Mouse (Mus musculus) midbrain, embryonic 15.5 days (tissue): Measurements from ENCODE around the gene Pip5k1b. TPM values are rescaled to one million over a fixed set of nuclear protein-coding genes. Genes with fewer than 3 reads are reported as not detected.
A peak's percentile ranks its signal among the peaks of the same experiment; 100 is the strongest.
"Not testable (repeated sequence)": the region's sequence is repeated elsewhere in the genome, so short reads cannot be mapped to it uniquely, and the experiment has no call there.

Experiments used
- ATAC-seq: fragments of 200-750 bp; cut with Nextera tagmentation; replicated peaks from 2 replicates; pipeline ENCODE4 v1.8.0; 2017; ENCODE audit warnings: moderate TSS enrichment
- H3K27ac ChIP-seq: fragments of 300-500 bp; sonication (generic); 2 replicates; pipeline ENCODE4 v1.5.1; 2015; ENCODE audit warnings: mild to moderate bottlenecking, inconsistent platforms
- H3K27me3 ChIP-seq: fragments of 300-500 bp; sonication (generic); replicated peaks from 2 replicates; pipeline ENCODE4 v1.6.1; 2015; ENCODE audit warnings: inconsistent platforms
- H3K36me3 ChIP-seq: fragments of 300-500 bp; sonication (generic); replicated peaks from 2 replicates; pipeline ENCODE4 v1.6.1; 2015; ENCODE audit warnings: inconsistent platforms
- H3K4me1 ChIP-seq: fragments of 300-500 bp; sonication (generic); 2 replicates; pipeline ENCODE4 v1.6.1; 2015; ENCODE audit warnings: inconsistent platforms
- H3K4me2 ChIP-seq: fragments of 300-500 bp; sonication (generic); 2 replicates; pipeline ENCODE4 v1.6.1; 2015; ENCODE audit warnings: inconsistent platforms, mild to moderate bottlenecking, moderate library complexity
- H3K4me3 ChIP-seq: fragments of 300-500 bp; sonication (generic); 2 replicates; pipeline ENCODE4 v1.5.1; 2015; ENCODE audit warnings: mild to moderate bottlenecking, inconsistent platforms
- H3K9ac ChIP-seq: fragments of 300-500 bp; sonication (generic); 2 replicates; pipeline ENCODE4 v1.6.1; 2015; ENCODE audit warnings: mild to moderate bottlenecking, inconsistent platforms
- H3K9me3 ChIP-seq: fragments of 300-500 bp; sonication (generic); 2 replicates; pipeline ENCODE4 v1.6.1; 2016; ENCODE audit warnings: inconsistent platforms
- WGBS: fragments of 180-500 bp; shearing (Covaris S2); methylation state at CpG from one replicate; pipeline ENCODE4 v1.1.7; 2015; ENCODE audit warnings: mixed read lengths; 5-methylcytosine and 5-hydroxymethylcytosine counted together
- polyA plus RNA-seq: library from polyadenylated mRNA; unstranded; fragments of >200 nt; fragmentation: Nextera tagmentation; extraction: Ambion mirVana; gene quantifications from 2 replicates; pipeline ENCODE4 v1.2.1, GENCODE M21; 2015

Pip5k1b gene
- polyA plus RNA-seq, 1 experiment from 2014 or later, result 1.1 TPM

GRCm38 (mm10) chr19:24554911-24555465 is 684 bp downstream of the Pip5k1b start:
- Histone ChIP-seq H3K4me3 (peak overlapping the region; percentile 89), H3K9ac (peak overlapping the region; percentile 78; the same call in 1 of the 2 replicates), H3K9me3 (no peaks in the 10 kb centered on the region), H3K4me2 (peak overlapping the region; percentile 99), H3K4me1 (peaks cover 20% of the 10 kb centered on the region), H3K27me3 (peaks cover 10% of the 10 kb centered on the region; the same call in 1 of the 2 replicates), H3K27ac (no peak overlapping the region), H3K36me3 (no peaks in the 10 kb centered on the region)
- ATAC-seq, result peak; percentile 21; the same call in 1 of the 2 replicates
- under 1% methylated on average over 19 of the region's 19 CpGs for WGBS

GRCm38 (mm10) chr19:24554425-24554824 is 1.2 kb downstream of the Pip5k1b start:
- Histone ChIP-seq H3K27me3 (peaks cover 10% of the 10 kb centered on the region; the same call in 1 of the 2 replicates), H3K9ac (no peak overlapping the region), H3K4me3 (0 out of 2 replicates have a peak overlapping the region, but pooled peaks have one; percentile 3), H3K4me2 (peak overlapping the region; percentile 99; the same call in 1 of the 2 replicates), H3K27ac (no peak overlapping the region), H3K9me3 (no peaks in the 10 kb centered on the region), H3K4me1 (peaks cover 20% of the 10 kb centered on the region), H3K36me3 (no peaks in the 10 kb centered on the region)
- WGBS, result 18% methylated on average over 4 of the region's 4 CpGs
- ATAC-seq, result no peak

GRCm38 (mm10) chr19:24553291-24554075 is 2.2 kb downstream of the Pip5k1b start:
- no peaks in the 10 kb centered on the region for H3K36me3 ChIP-seq
- 51% methylated on average over 12 of the region's 12 CpGs for WGBS
- no peak overlapping the region for H3K27ac ChIP-seq
- H3K27me3 ChIP-seq, result peaks cover 10% of the 10 kb centered on the region; the same call in 1 of the 2 replicates
- no peak overlapping the region for H3K9ac ChIP-seq
- peaks cover 20% of the 10 kb centered on the region for H3K4me1 ChIP-seq
- no peak overlapping the region for H3K4me2 ChIP-seq
- H3K9me3 ChIP-seq, result no peaks in the 10 kb centered on the region
- H3K4me3 ChIP-seq, result no peak overlapping the region
- no peak for ATAC-seq

GRCm38 (mm10) chr19:24552641-24553040 is 3.0 kb downstream of the Pip5k1b start:
- H3K4me2 ChIP-seq, H3K9me3 ChIP-seq, H3K9ac ChIP-seq, ATAC-seq, H3K27ac ChIP-seq, H3K4me3 ChIP-seq, H3K36me3 ChIP-seq: not testable (repeated sequence)
- Histone ChIP-seq H3K4me1 (peaks cover 18% of the 10 kb centered on the region), H3K27me3 (peaks cover 10% of the 10 kb centered on the region; the same call in 1 of the 2 replicates)
- 90% methylated on average over 6 of the region's 6 CpGs for WGBS

GRCm38 (mm10) chr19:24551196-24551954 is 4.3 kb downstream of the Pip5k1b start:
- Histone ChIP-seq H3K9ac (no peak overlapping the region), H3K36me3 (no peaks in the 10 kb centered on the region), H3K9me3 (no peaks in the 10 kb centered on the region), H3K4me2 (no peak overlapping the region), H3K4me1 (peaks cover 6% of the 10 kb centered on the region), H3K27me3 (peaks cover 5% of the 10 kb centered on the region; the same call in 1 of the 2 replicates), H3K4me3 (no peak overlapping the region), H3K27ac (no peak overlapping the region)
- WGBS, result 67% methylated on average over 3 of the region's 3 CpGs
- ATAC-seq, result no peak

- H3K4me2 ChIP-seq, result no peak overlapping the region
- H3K4me1 ChIP-seq, result peaks cover 5% of the 10 kb centered on the region
- no peak overlapping the region for H3K4me3 ChIP-seq
- H3K36me3 ChIP-seq, result no peaks in the 10 kb centered on the region
- no peaks in the 10 kb centered on the region for H3K9me3 ChIP-seq
- WGBS, result 79% methylated on average over 7 of the region's 7 CpGs
- H3K9ac ChIP-seq, result no peak overlapping the region
- H3K27me3 ChIP-seq, result peaks cover 5% of the 10 kb centered on the region; the same call in 1 of the 2 replicates
- no peak for ATAC-seq
- no peak overlapping the region for H3K27ac ChIP-seq
Measured at GRCm38 (mm10) chr19:24550778-24551177, 4.9 kb downstream of the Pip5k1b start.

- WGBS, result 90% methylated on average over 2 of the region's 2 CpGs
- Histone ChIP-seq H3K36me3 (no peaks in the 10 kb centered on the region), H3K4me1 (no peaks in the 10 kb centered on the region; the same call in 1 of the 2 replicates), H3K4me2 (no peak overlapping the region), H3K27me3 (no peaks in the 10 kb centered on the region), H3K4me3 (no peak overlapping the region), H3K9me3 (no peaks in the 10 kb centered on the region), H3K9ac (no peak overlapping the region), H3K27ac (no peak overlapping the region)
- ATAC-seq, result no peak
Measured at GRCm38 (mm10) chr19:24550016-24550415, 5.7 kb downstream of the Pip5k1b start.

GRCm38 (mm10) chr19:24548337-24548736 is 7.3 kb downstream of the Pip5k1b start:
- Histone ChIP-seq H3K9me3 (no peaks in the 10 kb centered on the region), H3K9ac (no peak overlapping the region), H3K27ac (no peak overlapping the region), H3K4me3 (no peak overlapping the region), H3K4me2 (no peak overlapping the region), H3K27me3 (no peaks in the 10 kb centered on the region), H3K36me3 (no peaks in the 10 kb centered on the region), H3K4me1 (no peaks in the 10 kb centered on the region)
- ATAC-seq, result no peak
- WGBS, result 97% methylated on average over 9 of the region's 9 CpGs

GRCm38 (mm10) chr19:24546153-24546552 is 9.5 kb downstream of the Pip5k1b start:
- H3K4me2 ChIP-seq, result no peak overlapping the region
- H3K4me1 ChIP-seq, result no peaks in the 10 kb centered on the region
- no peak overlapping the region for H3K9ac ChIP-seq
- ATAC-seq, result no peak
- WGBS, result 88% methylated on average over 10 of the region's 10 CpGs
- no peak overlapping the region for H3K27ac ChIP-seq
- no peak overlapping the region for H3K4me3 ChIP-seq
- no peaks in the 10 kb centered on the region for H3K9me3 ChIP-seq
- no peaks in the 10 kb centered on the region for H3K36me3 ChIP-seq
- no peaks in the 10 kb centered on the region for H3K27me3 ChIP-seq

- no peaks in the 10 kb centered on the region for H3K4me1 ChIP-seq
- no peaks in the 10 kb centered on the region for H3K27me3 ChIP-seq
- no peak overlapping the region for H3K4me3 ChIP-seq
- no peaks in the 10 kb centered on the region for H3K9me3 ChIP-seq
- no peak overlapping the region for H3K9ac ChIP-seq
- H3K36me3 ChIP-seq, result no peaks in the 10 kb centered on the region
- 63% methylated on average over 14 of the region's 14 CpGs for WGBS
- ATAC-seq, result no peak
- H3K4me2 ChIP-seq, result no peak overlapping the region
- H3K27ac ChIP-seq, result no peak overlapping the region
Measured at GRCm38 (mm10) chr19:24543386-24544350, 12.0 kb downstream of the Pip5k1b start.

- H3K4me3 ChIP-seq, result no peak overlapping the region
- no peak overlapping the region for H3K9ac ChIP-seq
- ATAC-seq, result no peak
- no peaks in the 10 kb centered on the region for H3K4me1 ChIP-seq
- no peaks in the 10 kb centered on the region for H3K36me3 ChIP-seq
- no peak overlapping the region for H3K27ac ChIP-seq
- H3K9me3 ChIP-seq, result no peaks in the 10 kb centered on the region
- 93% methylated on average over 7 of the region's 7 CpGs for WGBS
- H3K4me2 ChIP-seq, result no peak overlapping the region
- H3K27me3 ChIP-seq, result no peaks in the 10 kb centered on the region
Measured at GRCm38 (mm10) chr19:24542293-24542675, 13.4 kb downstream of the Pip5k1b start.
